Mouse (Mus musculus): ENCODE results near the gene Rhox2a.

- TF ChIP-seq CTCF (IDR thresholded peaks at IDR 0.05; ENCODE audit: low read depth): no peak
- TF ChIP-seq EP300 (IDR thresholded peaks at IDR 0.05; ENCODE audit: low read depth): no peak
Observed at GRCm38 (mm10) chrX:37198676-37199075, 46.1 kb upstream of the Rhox2a start.

All from liver, embryonic 14.5 days (tissue).